Mouse (Mus musculus): Measurements from ENCODE around the gene Klhl36. TPM values are rescaled to one million over a fixed set of nuclear protein-coding genes. Genes with fewer than 3 reads are reported as not detected.

The Klhl36 gene
- polyA plus RNA-seq, 1 experiment from 2014 or later, result 8.6 TPM

- DNase-seq (ENCODE audit: low spot score), result no peak
- Histone ChIP-seq H3K9ac (ENCODE audit: low read depth, low read length) (no peak overlapping the region), H3K36me3 (ENCODE audit: control insufficient read depth, insufficient read depth, low read length) (no peaks in the 10 kb centered on the region), H3K4me2 (ENCODE audit: low read depth, low read length) (no peak overlapping the region), H3K27me3 (replicated peaks; ENCODE audit: control insufficient read depth, insufficient read depth, low read length) (no peaks in the 10 kb centered on the region), H3K9me3 (ENCODE audit: control insufficient read depth, low read length) (no peaks in the 10 kb centered on the region), H3K4me1 (ENCODE audit: control insufficient read depth, insufficient read depth, low read length) (peaks cover 33% of the 10 kb centered on the region), H3K27ac (replicated peaks; ENCODE audit: low read depth, low read length) (no peak overlapping the region), H3K4me3 (ENCODE audit: low read depth, low read length) (no peak overlapping the region)
- no peak for ATAC-seq (ENCODE audit: low read depth)
- 80% methylated on average over 4 of the region's 4 CpGs for WGBS
Observed at GRCm38 (mm10) chr8:119915298-119915697, 53.2 kb downstream of the Klhl36 start.

DNA sequence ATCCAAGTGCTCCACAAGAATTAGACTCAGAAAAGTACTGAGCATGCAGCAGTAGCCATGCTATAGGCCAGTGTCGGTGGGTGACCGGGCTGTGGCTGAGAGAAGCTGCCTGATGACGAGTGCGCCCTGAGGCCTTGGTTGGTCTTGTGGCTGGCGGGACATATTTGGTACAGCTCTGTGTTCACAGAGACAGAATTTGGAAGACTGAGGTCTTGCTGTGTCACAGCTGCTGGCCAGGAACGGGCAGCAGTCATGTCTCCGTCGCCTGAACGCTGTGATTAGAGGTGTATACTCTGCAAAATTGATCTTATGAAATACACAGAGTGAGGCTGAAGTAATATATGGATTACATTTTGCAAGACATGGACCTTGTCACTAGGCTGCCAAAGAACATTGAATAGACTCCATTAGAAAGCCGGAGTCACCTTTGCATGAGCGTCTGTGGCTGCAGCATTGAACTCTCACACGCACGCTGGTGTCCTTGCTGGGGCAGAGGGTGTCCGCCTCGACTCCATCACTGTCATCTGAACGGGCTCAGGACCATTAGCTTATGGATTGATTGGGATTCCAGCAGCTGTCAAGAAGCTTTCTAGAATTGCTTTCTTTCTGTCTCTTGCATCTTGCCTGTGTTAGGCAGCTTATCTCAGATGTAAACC lies 54.3 kb downstream of the Klhl36 start:
- Histone ChIP-seq H3K4me1 (ENCODE audit: control insufficient read depth, insufficient read depth, low read length) (peaks cover 33% of the 10 kb centered on the region), H3K9ac (ENCODE audit: low read depth, low read length) (no peak overlapping the region), H3K27ac (replicated peaks; ENCODE audit: low read depth, low read length) (no peak overlapping the region), H3K9me3 (ENCODE audit: control insufficient read depth, low read length) (no peaks in the 10 kb centered on the region), H3K4me2 (ENCODE audit: low read depth, low read length) (no peak overlapping the region), H3K27me3 (replicated peaks; ENCODE audit: control insufficient read depth, insufficient read depth, low read length) (no peaks in the 10 kb centered on the region), H3K36me3 (ENCODE audit: control insufficient read depth, insufficient read depth, low read length) (no peaks in the 10 kb centered on the region), H3K4me3 (ENCODE audit: low read depth, low read length) (no peak overlapping the region)
- ATAC-seq (ENCODE audit: low read depth) (no peak), DNase-seq (ENCODE audit: low spot score) (no peak)
- WGBS, result 77% methylated on average over 16 of the region's 16 CpGs

- no peak for DNase-seq (ENCODE audit: low spot score)
- ATAC-seq (ENCODE audit: low read depth), result no peak
- Histone ChIP-seq H3K36me3 (ENCODE audit: control insufficient read depth, insufficient read depth, low read length) (no peaks in the 10 kb centered on the region), H3K27ac (replicated peaks; ENCODE audit: low read depth, low read length) (no peak overlapping the region), H3K9ac (ENCODE audit: low read depth, low read length) (no peak overlapping the region), H3K4me3 (ENCODE audit: low read depth, low read length) (no peak overlapping the region), H3K4me1 (ENCODE audit: control insufficient read depth, insufficient read depth, low read length) (peaks cover 27% of the 10 kb centered on the region), H3K27me3 (replicated peaks; ENCODE audit: control insufficient read depth, insufficient read depth, low read length) (no peaks in the 10 kb centered on the region), H3K4me2 (ENCODE audit: low read depth, low read length) (no peak overlapping the region), H3K9me3 (ENCODE audit: control insufficient read depth, low read length) (no peaks in the 10 kb centered on the region)
- whole genome bisulfite sequencing, result 92% methylated on average over 3 of the region's 3 CpGs
Observed at GRCm38 (mm10) chr8:119917415-119917814, 55.3 kb downstream of the Klhl36 start.

- Histone ChIP-seq H3K9me3 (ENCODE audit: control insufficient read depth, low read length) (no peaks in the 10 kb centered on the region), H3K4me2 (ENCODE audit: low read depth, low read length) (no peak overlapping the region), H3K36me3 (ENCODE audit: control insufficient read depth, insufficient read depth, low read length) (no peaks in the 10 kb centered on the region), H3K27me3 (replicated peaks; ENCODE audit: control insufficient read depth, insufficient read depth, low read length) (no peaks in the 10 kb centered on the region), H3K4me1 (ENCODE audit: control insufficient read depth, insufficient read depth, low read length) (peaks cover 19% of the 10 kb centered on the region; the same call in 1 of the 2 replicates), H3K9ac (ENCODE audit: low read depth, low read length) (no peak overlapping the region), H3K27ac (replicated peaks; ENCODE audit: low read depth, low read length) (no peak overlapping the region), H3K4me3 (ENCODE audit: low read depth, low read length) (no peak overlapping the region)
- no peak for DNase-seq (ENCODE audit: low spot score)
- 57% methylated on average over 1 of the region's 1 CpGs for WGBS
- ATAC-seq (ENCODE audit: low read depth), result no peak
Observed at GRCm38 (mm10) chr8:119918155-119918567, 56.1 kb downstream of the Klhl36 start.

- Histone ChIP-seq H3K4me2 (ENCODE audit: low read depth, low read length) (no peak overlapping the region), H3K4me3 (ENCODE audit: low read depth, low read length) (no peak overlapping the region), H3K9me3 (ENCODE audit: control insufficient read depth, low read length) (no peaks in the 10 kb centered on the region), H3K36me3 (ENCODE audit: control insufficient read depth, insufficient read depth, low read length) (no peaks in the 10 kb centered on the region), H3K27ac (replicated peaks; ENCODE audit: low read depth, low read length) (no peak overlapping the region), H3K4me1 (ENCODE audit: control insufficient read depth, insufficient read depth, low read length) (no peaks in the 10 kb centered on the region), H3K27me3 (replicated peaks; ENCODE audit: control insufficient read depth, insufficient read depth, low read length) (no peaks in the 10 kb centered on the region), H3K9ac (ENCODE audit: low read depth, low read length) (no peak overlapping the region)
- no peak for DNase-seq (ENCODE audit: low spot score)
- 84% methylated on average over 5 of the region's 5 CpGs for WGBS
- ATAC-seq (ENCODE audit: low read depth), result no peak
Observed at GRCm38 (mm10) chr8:119923259-119923658, 61.2 kb downstream of the Klhl36 start.

DNA sequence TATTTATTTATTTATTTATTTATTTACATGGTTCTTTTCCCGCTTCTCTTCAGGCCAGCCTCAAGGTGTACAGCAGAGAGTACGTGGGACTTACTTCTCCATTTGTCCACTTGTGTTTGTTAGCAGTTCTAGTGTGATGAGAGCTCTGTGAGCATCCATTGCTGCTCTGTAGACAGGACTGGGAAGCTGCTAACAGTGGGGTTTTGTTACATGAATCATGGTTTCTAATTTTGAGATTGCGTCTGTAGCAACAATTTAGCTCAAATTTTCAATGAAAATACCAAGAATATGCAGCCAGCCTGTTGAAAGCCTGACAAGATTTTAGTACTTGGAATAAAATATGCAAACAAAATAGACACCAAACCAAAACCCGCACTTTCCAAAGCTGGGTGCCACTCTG lies 63.4 kb downstream of the Klhl36 start:
- Histone ChIP-seq H3K9me3 (ENCODE audit: control insufficient read depth, low read length) (no peaks in the 10 kb centered on the region), H3K36me3 (ENCODE audit: control insufficient read depth, insufficient read depth, low read length) (no peaks in the 10 kb centered on the region), H3K27ac (replicated peaks; ENCODE audit: low read depth, low read length) (no peak overlapping the region), H3K27me3 (replicated peaks; ENCODE audit: control insufficient read depth, insufficient read depth, low read length) (no peaks in the 10 kb centered on the region), H3K9ac (ENCODE audit: low read depth, low read length) (no peak overlapping the region), H3K4me1 (ENCODE audit: control insufficient read depth, insufficient read depth, low read length) (no peaks in the 10 kb centered on the region), H3K4me3 (ENCODE audit: low read depth, low read length) (no peak overlapping the region), H3K4me2 (ENCODE audit: low read depth, low read length) (no peak overlapping the region)
- ATAC-seq (ENCODE audit: low read depth) (no peak), DNase-seq (ENCODE audit: low spot score) (no peak)
- 85% methylated on average over 4 of the region's 4 CpGs for WGBS

- DNase-seq (ENCODE audit: low spot score), result no peak
- Histone ChIP-seq H3K4me2 (ENCODE audit: low read depth, low read length) (no peak overlapping the region), H3K4me1 (ENCODE audit: control insufficient read depth, insufficient read depth, low read length) (no peaks in the 10 kb centered on the region), H3K27ac (replicated peaks; ENCODE audit: low read depth, low read length) (no peak overlapping the region), H3K9me3 (ENCODE audit: control insufficient read depth, low read length) (no peaks in the 10 kb centered on the region), H3K4me3 (ENCODE audit: low read depth, low read length) (no peak overlapping the region), H3K27me3 (replicated peaks; ENCODE audit: control insufficient read depth, insufficient read depth, low read length) (no peaks in the 10 kb centered on the region), H3K36me3 (ENCODE audit: control insufficient read depth, insufficient read depth, low read length) (no peaks in the 10 kb centered on the region; the same call in 1 of the 2 replicates), H3K9ac (ENCODE audit: low read depth, low read length) (no peak overlapping the region)
- 83% methylated on average over 2 of the region's 2 CpGs for WGBS
- ATAC-seq (ENCODE audit: low read depth), result no peak
Observed at GRCm38 (mm10) chr8:119926474-119926873, 64.4 kb downstream of the Klhl36 start.

Other genes starting within 250 kb of the Klhl36 start
- gene Adad2, start 249.5 kb upstream of the Klhl36 start, polyA plus RNA-seq (2014; fragmentation: Nextera tagmentation; extraction: Ambion mirVana), result 0.14 and 0.17 TPM in 2 replicates
- gene Kcng4, start 226.6 kb upstream of the Klhl36 start, polyA plus RNA-seq (2014; fragmentation: Nextera tagmentation; extraction: Ambion mirVana), result 0.28 and 0.48 TPM in 2 replicates
- gene Wfdc1, start 195.9 kb upstream of the Klhl36 start, polyA plus RNA-seq (2014; fragmentation: Nextera tagmentation; extraction: Ambion mirVana), result 2.0 and 3.5 TPM in 2 replicates
- gene Atp2c2, start 162.3 kb upstream of the Klhl36 start, polyA plus RNA-seq (2014; fragmentation: Nextera tagmentation; extraction: Ambion mirVana), result 1.3 and 1.8 TPM in 2 replicates
- gene Tldc1, start 83.8 kb upstream of the Klhl36 start, polyA plus RNA-seq (2014; fragmentation: Nextera tagmentation; extraction: Ambion mirVana), result 5.4 and 5.5 TPM in 2 replicates
- 255 and 299 TPM in 2 replicates for gene Cotl1, start 21.7 kb upstream of the Klhl36 start, polyA plus RNA-seq (2014; fragmentation: Nextera tagmentation; extraction: Ambion mirVana)
- 90.5 and 93.0 TPM in 2 replicates for gene Usp10, start 48.1 kb downstream of the Klhl36 start, polyA plus RNA-seq (2014; fragmentation: Nextera tagmentation; extraction: Ambion mirVana)
- 1.5 TPM in 1 of 2 replicates, not detected in the other for gene Gm20388, start 48.6 kb downstream of the Klhl36 start, polyA plus RNA-seq (2014; fragmentation: Nextera tagmentation; extraction: Ambion mirVana)
- gene Crispld2, start 130.2 kb downstream of the Klhl36 start, polyA plus RNA-seq (2014; fragmentation: Nextera tagmentation; extraction: Ambion mirVana), result 4.9 and 5.6 TPM in 2 replicates
- gene Zdhhc7, start 239.2 kb downstream of the Klhl36 start, polyA plus RNA-seq (2014; fragmentation: Nextera tagmentation; extraction: Ambion mirVana), result 29.9 and 32.6 TPM in 2 replicates